Mouse (Mus musculus) ovary, postnatal 10 days (tissue): ENCODE measurements around the gene Dgki.
"Not testable (repeated sequence)": the region's sequence is repeated elsewhere in the genome, so short reads cannot be mapped to it uniquely, and the experiment has no call there.

Source experiments
- DNase-seq: peaks from one replicate; pipeline ENCODE4 v3.0.0; 2022; ENCODE audit warnings: low spot score

The Dgki gene

DNA sequence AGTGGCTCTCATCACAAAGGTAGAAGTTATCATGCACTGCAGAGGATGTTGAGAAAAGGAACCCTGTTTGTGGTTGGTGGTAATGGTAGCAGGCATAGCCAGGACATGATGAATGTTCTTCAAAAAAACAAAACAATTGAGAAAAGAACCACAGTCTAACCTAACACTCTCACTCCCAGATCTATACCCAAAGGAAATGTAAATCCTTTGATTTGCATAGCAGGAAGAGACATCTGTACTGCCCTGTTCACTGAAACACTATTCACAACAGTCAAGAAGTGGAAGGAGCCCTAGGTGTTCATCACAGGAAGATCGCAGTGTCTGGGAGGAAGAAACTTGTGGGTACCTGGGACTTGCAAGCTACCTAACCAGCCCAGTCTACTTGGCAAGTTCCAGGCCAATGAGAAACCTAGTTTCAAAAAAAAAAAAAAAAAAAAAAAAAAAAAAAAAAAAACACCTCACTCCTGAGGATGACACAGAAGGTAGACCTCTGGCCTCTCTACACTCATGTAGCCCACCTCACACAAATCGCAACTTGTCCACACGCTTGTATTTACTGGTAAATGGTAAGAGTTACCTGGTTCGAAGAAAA, 152.5 kb downstream of the Dgki start:
- no peak for DNase-seq

DNA sequence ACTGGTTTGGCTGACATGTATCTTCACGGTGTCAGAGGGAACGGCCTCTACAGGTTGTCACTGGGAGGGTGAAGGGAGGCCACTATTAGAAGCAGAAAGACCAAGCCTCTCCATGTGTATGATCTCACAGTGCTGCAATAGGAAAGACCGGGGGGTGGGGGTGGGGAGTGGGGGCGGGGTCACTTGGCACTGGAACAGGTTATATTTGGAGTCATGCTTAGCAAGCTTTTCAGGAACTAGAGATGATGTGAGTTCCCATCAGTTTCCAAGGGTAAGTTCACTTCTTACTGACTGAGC, 156.2 kb downstream of the Dgki start:
- no peak for DNase-seq

DNA sequence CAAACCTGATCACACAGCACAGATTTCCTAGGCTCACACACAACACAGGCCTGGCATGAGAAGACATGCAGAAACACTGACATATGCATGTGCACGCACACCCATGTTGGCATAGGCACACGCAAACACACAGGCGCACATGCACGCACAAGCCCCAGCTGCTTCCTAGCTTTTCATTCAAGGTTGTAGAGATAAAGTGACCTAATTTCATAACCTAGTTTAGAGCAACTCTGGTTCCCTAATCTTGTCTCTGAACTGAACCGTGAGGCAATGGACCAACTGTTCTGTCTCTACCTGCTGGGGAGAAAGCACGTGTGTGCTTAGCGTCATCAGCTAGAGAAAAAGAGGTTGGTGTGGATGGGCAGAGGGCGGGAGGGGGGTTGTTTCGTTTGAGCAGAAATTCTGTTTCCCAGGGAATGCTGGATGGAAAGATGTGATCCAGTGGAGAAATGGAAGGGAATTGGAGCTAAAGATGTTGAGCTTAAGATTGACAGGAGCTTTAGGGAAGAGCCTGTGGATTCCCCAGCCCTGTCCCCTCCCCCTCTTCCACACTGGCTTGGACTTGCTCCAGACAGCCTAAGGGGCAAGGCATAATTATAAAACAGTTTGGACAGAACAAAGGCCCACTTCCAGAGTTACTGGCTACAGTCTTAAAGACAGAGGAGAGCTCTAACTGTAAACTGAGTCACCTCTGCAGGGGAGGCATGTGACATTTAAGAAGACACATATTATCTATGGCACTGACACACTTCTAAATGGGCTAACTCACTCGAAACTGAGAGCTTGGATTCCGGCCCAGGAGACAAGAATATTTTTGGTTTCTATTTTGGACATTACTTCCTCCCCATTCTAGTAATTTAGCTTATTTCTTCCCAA, 156.8 kb downstream of the Dgki start:
- DNase-seq: no peak

DNA sequence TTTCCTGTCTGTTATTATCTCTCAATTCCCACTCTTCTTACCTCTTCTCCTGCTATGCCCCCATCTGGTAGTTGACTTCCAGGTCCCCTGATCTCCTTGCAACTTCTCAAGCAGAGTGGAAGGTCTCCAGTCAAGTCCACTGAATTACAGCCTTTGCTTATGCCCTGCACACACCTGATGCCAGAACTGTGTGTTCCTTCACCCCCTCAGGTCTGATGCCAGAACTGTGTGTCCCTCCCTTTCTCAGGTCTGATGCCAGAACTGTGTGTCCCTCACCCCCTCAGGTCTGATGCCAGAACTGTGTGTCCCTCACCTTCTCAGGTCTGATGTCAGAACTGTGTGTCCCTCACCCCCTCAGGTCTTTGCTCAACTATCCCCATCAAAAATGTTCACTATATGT, 161.2 kb downstream of the Dgki start:
- DNase-seq: no peak

DNA sequence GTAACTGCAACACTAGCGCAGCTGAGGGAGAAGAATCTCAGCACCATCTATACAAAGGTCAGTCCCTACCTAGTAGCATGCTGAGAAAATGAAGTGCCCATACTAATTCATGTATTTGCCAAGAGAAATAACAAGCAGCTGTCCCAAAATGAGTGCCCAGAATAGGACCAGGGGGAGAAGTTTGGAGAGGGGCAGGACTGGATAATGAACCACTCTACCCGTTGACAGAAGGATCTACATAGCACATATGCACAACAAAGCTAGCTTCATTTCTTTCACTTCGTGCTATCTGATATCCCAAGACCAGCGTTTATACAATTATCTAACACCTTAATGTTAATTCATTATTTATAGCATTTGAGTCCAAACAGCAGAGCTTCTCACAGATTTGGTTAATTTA, 168.7 kb downstream of the Dgki start:
- DNase-seq: no peak

DNA sequence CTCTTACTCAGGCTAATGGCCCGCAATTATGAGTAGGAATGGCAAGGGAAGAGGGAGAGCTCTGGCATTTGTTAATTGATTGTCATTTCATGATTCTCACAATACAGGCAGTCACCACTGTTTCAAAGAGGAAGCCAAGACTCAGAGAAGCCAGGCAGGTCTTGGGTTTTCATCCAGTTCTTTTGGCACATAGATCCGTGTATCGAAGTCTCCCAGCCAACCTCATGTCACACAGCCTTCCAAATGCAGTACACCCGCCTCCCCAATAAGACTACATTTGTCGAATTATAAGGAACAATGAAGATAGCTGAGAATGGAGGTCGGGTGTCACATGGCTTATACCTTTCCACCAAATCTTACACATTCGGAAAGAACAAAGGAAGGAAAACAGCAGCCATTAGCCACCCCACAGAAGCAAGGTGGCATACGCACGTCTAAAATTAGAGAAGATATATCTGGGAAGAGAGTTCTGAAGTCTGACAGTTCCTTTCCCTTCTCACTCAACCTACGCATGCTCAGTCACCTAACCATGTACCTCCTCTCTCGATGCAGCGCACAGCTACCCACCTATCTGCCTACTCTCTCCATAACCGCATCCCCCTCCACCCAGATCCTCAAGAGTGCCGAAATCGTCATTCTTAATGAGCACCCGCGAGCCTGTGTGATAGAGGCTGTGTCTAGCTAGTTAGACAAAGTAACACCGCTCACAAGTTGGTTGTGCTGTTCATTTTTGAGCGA, 179.4 kb downstream of the Dgki start:
- no peak for DNase-seq

DNA sequence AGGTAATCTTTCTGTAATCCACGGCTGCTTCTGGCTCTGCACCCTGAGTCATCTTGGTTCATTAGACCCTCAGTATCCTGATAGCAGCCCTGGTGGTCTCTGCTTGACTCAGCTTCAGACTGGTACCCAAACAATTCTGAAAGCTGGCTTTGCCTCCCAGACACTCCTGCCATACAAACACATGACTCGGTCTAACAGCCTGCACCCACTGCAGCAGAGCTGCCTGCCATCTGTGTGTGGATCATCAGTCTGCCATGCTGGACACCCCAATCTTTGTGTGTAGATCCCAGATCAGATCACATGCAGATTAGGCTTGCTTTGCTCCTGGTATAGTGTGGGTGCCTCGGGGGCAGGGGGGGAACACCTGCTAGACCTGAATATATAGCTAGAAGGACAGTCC, 180.8 kb downstream of the Dgki start:
- DNase-seq: no peak

DNA sequence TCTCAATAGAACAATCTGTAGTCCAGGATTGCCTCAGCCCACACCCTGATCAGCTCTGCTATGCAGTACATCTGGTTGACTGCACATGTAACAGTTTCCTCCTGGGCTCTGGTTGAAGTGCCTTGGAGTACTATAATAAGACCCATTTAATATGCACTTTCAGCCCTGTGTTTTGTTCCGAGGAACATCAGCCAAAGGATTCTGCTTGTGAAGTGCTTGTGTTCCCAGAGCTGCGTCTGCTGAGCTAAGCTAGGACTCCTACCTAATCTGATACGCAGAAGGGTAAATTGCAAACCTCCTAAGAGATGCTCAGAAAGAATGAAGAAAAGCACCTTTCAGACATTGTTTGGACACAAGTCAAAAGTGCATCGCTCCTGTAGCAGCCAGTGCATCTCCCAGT, 186.9 kb downstream of the Dgki start:
- no peak for DNase-seq

DNA sequence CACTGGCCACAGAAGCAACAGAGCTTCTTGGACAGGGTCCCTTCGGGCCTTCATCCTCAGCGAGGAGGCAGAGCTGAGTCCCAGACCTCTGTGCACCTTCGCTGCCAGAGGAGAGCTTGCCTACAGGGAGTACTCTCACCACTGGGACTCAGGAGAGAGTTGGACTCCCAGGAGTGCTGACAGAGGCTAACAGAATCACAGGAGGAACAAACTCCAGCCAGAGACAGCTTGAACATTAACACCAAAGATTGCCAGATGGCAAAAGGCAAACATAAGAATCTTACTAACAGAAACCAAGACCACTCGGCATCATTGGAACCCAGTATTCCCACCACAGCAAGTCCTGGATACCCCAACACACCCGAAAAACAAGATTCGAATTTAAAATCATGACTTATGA, 193.7 kb downstream of the Dgki start:
- DNase-seq: not testable (repeated sequence)

DNA sequence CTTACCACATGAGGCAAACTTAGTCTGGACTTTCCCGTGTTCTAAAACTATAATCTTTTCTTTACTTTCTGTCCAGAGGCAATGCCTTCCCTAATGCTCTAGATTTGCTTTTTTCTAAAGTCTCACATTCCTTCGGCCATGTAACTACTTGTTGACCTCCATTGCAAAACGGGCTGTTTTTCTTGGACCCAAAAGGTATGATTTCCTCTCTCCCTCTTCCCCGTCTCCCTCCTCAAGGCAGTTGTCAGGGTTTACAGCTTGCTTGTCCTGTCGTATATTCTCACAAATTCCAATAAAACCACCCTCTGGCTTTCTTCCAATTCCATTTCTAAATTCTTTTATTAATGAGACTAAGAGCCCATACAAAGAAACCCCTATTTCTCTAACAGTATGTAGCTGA, 199.6 kb downstream of the Dgki start:
- no peak for DNase-seq

DNA sequence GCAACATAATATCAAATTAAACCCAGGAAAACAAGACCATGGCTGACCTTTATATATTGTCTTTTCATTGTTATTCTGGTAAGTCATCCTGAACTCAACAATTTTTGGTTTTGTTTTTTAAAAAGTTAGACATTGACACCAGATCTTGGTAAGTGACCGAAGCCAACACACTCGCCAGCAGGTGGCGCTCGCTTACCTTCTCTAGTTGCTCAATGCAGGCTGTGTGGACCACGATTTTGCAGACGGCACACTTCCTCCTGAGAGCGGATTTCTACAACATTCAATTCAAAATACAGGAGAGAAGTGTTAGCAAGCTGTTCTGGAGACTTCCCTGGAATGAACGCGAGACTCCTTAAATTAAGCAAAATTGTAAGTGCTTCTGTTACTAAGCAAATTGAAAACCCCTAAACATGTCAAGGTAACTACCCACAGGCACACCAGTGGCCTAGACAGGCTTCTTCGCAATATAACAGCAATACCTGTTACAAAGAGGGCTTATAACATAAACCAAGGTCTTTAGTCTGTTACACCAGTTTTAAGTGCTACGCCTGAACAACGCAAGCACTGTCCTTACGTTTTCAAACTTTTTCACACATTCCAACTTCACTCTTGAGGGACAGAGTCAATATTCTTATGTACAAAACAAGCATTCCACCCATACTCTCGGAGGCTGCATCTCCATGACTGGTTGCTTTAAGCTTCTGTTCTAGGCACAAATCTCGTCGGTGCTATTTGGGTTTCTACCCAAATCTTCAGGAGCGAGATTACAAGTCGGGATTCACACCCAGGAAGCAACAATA, 202.4 kb downstream of the Dgki start:
- DNase-seq: peak; percentile 57

DNA sequence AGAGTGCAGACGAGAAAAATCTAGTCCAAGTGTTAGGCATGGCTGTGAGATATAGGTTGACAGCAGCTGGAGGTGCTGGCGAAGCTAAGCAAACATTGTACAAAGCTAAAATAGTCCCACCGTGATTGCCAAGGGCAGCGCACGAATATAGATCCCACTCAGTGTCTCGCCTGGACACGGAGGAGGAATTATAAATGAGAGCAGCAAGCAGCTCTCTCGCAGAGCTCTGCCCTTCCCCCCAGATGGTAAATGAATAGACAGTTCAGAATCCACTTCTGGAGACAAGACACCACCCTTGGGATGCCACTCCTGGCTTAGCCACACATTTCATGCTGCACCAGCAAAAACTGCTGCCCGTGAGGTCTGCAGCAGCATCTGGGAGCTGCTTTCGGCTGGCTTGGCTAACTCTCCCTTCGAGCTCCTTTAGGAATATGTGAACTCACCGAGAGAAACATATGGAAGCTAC, 203.1 kb downstream of the Dgki start:
- no peak for DNase-seq

DNA sequence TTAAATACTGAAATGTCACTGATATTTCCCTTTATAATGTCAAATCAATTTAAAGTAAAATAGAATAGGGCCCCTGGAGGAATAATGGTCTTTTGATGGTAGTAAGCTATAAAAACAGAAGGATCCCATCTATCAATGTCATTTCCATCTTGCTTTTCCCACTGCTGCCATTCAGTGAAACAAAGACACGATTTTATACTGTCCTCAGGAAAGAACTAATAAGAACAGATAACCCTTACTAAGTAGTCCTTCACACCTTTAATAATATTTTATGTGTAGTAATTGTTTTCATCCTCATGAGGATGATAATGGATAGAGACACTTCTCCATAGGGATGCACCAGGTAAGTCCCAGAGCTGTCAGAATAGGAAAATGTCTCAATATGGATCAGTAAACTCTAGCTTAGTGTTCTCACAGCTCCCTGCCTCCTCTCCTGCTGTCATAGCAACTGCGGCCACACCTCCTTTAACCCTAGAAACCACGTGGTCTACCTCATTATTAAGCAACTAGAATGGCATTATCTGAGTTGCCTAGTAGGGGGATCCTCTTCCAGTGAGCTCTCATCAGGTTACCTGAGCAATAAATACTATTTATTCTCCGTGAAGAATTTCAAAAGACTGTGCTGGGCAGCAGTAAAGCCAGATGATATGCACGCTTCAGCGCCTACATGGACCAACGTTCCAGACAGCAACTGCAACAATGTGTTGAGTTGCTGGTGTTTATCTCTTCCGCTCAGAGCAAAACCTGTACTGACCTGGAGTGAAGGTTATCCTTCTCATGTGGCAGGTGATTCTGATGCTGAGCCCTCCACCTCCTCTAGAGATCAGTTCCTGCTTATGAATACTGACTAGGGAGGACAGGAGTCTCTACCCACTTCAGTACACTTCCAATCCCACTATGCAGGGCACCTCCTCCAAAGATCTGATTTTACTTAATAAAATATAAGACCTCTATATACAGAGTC, 210.6 kb downstream of the Dgki start:
- DNase-seq: no peak

DNA sequence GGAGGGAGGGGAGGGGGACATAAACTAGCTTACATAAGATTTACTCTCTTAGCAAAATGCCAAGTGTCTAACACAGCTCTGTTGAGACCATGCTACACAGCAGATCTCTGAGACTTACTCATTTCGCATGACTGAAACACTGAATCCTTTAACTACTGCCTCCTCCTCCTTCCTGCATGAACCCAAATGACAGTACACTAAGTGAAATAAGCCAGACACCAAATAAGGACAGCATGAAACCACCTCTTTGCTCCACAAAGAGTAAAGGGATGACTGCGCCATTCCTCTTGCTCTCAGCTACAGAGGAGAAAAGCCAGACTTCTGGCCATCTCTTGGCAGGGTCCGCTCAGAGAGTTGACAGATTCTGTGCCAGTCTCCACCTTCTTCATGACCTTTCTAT, 217.0 kb downstream of the Dgki start:
- no peak for DNase-seq

DNA sequence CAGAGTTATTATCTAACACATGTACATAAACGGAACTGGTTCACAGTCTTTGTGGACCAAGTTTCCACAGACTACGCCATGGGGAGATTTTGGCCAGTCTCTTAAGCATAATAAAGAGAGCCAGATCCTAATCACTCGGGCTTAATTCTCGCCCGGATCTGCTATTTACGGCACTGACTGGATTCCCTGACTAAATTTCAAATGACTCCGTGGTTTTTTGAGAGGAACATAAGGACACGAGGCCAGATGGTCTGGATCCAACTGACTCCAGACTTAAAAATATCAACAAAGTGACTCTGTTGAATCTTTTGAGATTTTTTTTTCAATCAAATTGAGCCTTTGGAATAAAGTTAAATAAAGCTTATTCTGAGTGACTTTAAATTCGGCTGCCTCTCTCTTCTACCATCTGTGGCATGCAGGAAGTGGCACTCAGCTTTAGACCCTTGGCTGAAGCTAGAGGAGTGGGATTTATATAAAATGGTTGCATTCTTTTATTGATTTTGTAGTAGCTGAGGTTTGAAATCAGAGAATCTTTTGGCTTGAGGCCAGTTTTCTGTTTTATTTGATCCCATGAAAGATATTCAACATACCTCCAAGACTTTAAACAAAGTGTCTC, 227.5 kb downstream of the Dgki start:
- no peak for DNase-seq

DNA sequence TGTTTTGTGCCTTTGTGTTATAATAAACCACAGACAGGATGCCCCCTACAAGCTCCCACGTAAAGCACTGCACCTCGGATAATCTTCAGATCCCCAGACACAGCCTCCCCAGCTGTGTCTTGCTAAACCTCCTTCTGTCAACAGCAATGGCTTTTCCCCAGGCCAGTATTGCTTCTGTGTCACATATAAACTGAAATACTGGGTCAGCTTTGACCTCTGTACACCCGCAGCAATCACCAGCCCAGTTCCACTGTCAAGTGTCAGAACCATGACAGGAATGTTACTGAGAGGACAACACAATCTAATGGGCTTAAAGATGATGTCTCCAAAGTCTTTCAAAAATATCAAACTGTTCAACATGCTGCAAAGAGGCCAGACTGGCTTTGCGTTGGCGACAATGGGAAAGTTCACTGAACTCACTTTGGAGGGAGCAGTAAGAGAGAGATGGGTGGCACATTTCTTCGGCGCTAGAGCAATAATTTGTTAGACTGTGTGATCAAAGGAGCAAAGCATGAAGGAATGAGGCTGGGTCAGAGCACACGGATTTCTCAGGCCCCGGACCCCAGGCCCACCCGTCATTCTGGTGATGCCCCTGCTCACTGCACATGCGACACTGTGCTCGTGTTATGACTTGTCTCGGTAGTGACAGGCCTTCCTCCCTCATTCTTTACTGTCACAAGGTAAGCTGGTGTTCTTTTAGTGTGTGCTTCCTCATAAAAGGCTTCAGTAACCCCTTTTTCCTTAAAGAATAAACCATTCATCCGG, 230.0 kb downstream of the Dgki start:
- no peak for DNase-seq

DNA sequence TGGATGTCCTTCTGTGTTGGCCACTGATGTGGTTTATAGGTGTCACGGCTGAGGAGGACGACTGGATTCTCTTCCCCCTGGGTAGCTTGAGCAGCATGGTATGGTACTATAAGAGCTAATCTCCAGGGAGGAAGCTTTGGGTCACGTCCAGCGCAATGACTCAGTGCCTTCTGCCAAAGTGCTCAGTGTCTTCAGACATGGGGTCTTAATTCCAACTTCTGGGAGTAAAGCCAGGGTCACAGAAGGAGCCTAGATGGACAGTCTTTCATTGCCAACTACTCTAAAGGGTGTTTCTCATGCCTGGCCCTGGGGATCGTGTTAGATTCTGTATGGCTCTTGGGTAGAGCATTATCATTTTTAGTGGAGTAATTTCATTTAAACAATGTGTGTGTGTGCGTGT, 231.2 kb downstream of the Dgki start:
- no peak for DNase-seq

DNA sequence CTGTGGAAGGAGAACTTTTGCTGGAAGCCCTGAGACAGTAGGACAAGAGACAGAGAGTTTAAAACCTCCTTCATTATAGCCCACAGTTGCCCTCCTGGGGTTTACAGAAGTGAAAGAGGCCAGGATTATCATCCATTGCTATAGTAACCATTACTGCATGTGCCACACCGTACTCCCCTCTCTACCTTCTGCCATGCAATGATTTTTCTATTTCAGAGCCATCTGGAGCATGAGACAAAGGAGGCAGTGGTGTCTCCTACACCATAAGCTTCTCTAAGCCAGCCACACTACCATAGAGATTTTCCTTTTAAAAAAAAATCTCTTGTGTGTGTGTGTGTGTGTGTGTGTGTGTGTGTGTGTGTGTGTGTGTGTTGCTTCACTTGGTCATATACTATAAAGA, 232.6 kb downstream of the Dgki start:
- DNase-seq: no peak

DNA sequence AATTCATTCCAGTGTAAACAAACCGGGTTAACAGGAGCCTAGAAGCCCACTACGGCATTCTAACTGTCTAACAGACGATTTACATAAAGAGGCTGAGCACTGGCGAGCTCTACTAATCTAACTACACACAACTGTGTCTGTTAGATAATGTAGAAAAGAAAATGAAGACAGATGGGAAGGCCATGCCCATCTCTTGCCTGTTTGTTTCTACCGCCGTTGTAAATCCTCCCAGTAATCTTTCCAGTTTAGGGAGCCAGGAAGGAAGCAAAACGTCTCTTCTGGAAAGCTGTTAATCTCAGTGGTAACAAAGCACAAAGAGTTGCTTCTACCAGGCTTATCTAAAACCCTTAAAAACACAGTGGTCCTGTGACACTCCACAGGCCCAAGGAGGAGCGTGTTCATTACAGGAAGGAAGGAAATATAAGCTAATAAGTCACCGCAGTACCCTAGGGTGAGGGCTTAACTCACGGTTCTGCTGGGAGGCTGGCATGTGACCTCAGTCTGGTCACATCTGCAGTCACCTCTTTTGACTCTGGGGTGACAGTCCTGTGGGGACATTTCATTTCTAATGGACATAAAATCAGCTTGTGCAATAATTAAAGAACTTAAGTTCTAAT, 235.7 kb downstream of the Dgki start:
- no peak for DNase-seq

DNA sequence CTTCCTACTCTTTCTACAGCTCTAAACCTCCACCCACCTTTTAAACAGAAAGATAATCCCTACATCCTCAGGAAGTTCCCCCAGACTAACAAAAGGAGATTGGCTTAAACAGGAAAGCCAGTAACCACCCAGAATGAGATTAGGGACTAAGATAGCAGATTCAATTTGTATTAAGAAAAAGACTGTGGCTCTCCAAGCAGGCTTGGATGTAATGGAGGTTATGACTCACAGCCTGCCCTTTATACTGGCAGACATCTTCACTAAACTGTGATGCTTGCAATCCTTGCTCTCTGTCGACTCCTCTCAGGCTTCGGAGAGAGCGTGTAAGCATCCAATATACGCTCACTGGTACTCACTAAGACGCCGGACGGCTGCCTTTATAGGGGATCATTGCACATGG, 236.7 kb downstream of the Dgki start:
- no peak for DNase-seq
